Comparison of ENCODE assay signal across 8 mouse cellular contexts in genomic region chr11:19923888-19924756, GRCm38 (mm10). TPM values are rescaled to one million over a fixed set of nuclear protein-coding genes. Genes with fewer than 3 reads are reported as not detected.
DNase-seq lines count a peak whose midpoint lies in the region; ATAC-seq and TF ChIP-seq lines count a peak whose summit lies in the region.

Gene Spred2, plus strand, starts transcription at chr11:19924375.

- peak; percentile 72 for TF ChIP-seq EP300 in lung, postnatal 0 days (IDR thresholded peaks at IDR 0.05)

- H3K36me3 ChIP-seq in forebrain, postnatal 0 days (ENCODE audit: insufficient read depth) = no peaks in the 10 kb centered on the region
- H3K36me3 ChIP-seq in lung, postnatal 0 days (ENCODE audit: insufficient read depth, low read length) = no peaks in the 10 kb centered on the region

- H3K4me1 ChIP-seq in cerebellum, adult 2 months (ENCODE audit: control insufficient read depth, insufficient read depth, low read length) = peaks cover 4% of the 10 kb centered on the region
- peaks cover 9% of the 10 kb centered on the region for H3K4me1 ChIP-seq in forebrain, postnatal 0 days (ENCODE audit: insufficient read depth)
- H3K4me1 ChIP-seq in lung, postnatal 0 days (ENCODE audit: insufficient read depth, low read depth, low read length) = peaks cover 13% of the 10 kb centered on the region; the same call in 1 of the 2 replicates

- TF ChIP-seq CTCF in cerebellum, adult 2 months (IDR thresholded peaks at IDR 0.05; ENCODE audit: borderline replicate concordance, insufficient read depth, low read depth, low read length) = no peak
- peak; percentile 71 for TF ChIP-seq CTCF in forebrain, postnatal 0 days (IDR thresholded peaks at IDR 0.05; ENCODE audit: low read depth)
- peak; percentile 56 for TF ChIP-seq CTCF in lung, postnatal 0 days (IDR thresholded peaks at IDR 0.05)

- H3K27ac ChIP-seq in cerebellum, adult 2 months (ENCODE audit: insufficient read depth, low read length) = peak within 1 kb of the TSS; percentile 98
- peak within 1 kb of the TSS; percentile 94 for H3K27ac ChIP-seq in forebrain, postnatal 0 days (ENCODE audit: low read depth, low read length)
- peak within 1 kb of the TSS; percentile 91 for H3K27ac ChIP-seq in lung, postnatal 0 days (ENCODE audit: low read length)

- no peaks in the 10 kb centered on the region for H3K27me3 ChIP-seq in cerebellum, adult 2 months (ENCODE audit: control insufficient read depth, insufficient read depth, low read length)
- H3K27me3 ChIP-seq in forebrain, postnatal 0 days (ENCODE audit: insufficient read depth, low read length) = no peaks in the 10 kb centered on the region
- H3K27me3 ChIP-seq in lung, postnatal 0 days (replicated peaks; ENCODE audit: insufficient read depth, low read length) = no peaks in the 10 kb centered on the region

- no peaks in the 10 kb centered on the region for H3K9me3 ChIP-seq in forebrain, postnatal 0 days (ENCODE audit: low read length)
- H3K9me3 ChIP-seq in lung, postnatal 0 days (ENCODE audit: low read length) = no peaks in the 10 kb centered on the region

- peak; percentile 63 for ATAC-seq in forebrain, postnatal 0 days
- ATAC-seq in lung, postnatal 0 days = peak; percentile 59

- H3K4me3 ChIP-seq in cerebellum, adult 2 months (replicated peaks; ENCODE audit: insufficient read depth, low read depth, low read length) = peak within 1 kb of the TSS; percentile 83
- H3K4me3 ChIP-seq in forebrain, postnatal 0 days (ENCODE audit: low read depth, low read length) = peak within 1 kb of the TSS; percentile 88
- peak within 1 kb of the TSS; percentile 84 for H3K4me3 ChIP-seq in lung, postnatal 0 days (ENCODE audit: low read depth, low read length)

- peak within 1 kb of the TSS; percentile 98 for H3K9ac ChIP-seq in forebrain, postnatal 0 days
- H3K9ac ChIP-seq in lung, postnatal 0 days (replicated peaks; ENCODE audit: low read depth) = peak within 1 kb of the TSS; percentile 88

- H3K4me2 ChIP-seq in forebrain, postnatal 0 days (ENCODE audit: low read depth) = peak within 1 kb of the TSS; percentile 65
- peak within 1 kb of the TSS; percentile 94 for H3K4me2 ChIP-seq in lung, postnatal 0 days (replicated peaks; ENCODE audit: low read depth, low read length)

- TF ChIP-seq POLR2A in cerebellum, adult 2 months (IDR thresholded peaks at IDR 0.05; ENCODE audit: borderline replicate concordance, insufficient read depth, low read length) = no peak; the same call in 1 of the 2 replicates

- DNase-seq in MEL-GATA-1-ER (ENCODE audit: extremely low read depth, low read depth) = peak; percentile 89
- peak; percentile 89 to 90 for DNase-seq in cerebellum, adult 2 months
- peak; percentile 94 for DNase-seq in forebrain, postnatal 0 days
- peak; percentile 89 for DNase-seq in heart, postnatal 4 days
- peak; percentile 91 for DNase-seq in layer of hippocampus, adult 9-11 months
- DNase-seq in lung, postnatal 0 days (ENCODE audit: low spot score) = peak; percentile 96
- peak; percentile 81 for DNase-seq in ovary, postnatal 14 days (ENCODE audit: low spot score)
- DNase-seq in thymus, postnatal 14 days = peak; percentile 86

- WGBS in cerebellum, adult 2 months = 1% methylated on average over 57 of the region's 57 CpGs
- WGBS in forebrain, postnatal 0 days = 2% methylated on average over 57 of the region's 57 CpGs
- under 1% methylated on average over 56 of the region's 57 CpGs for WGBS in lung, postnatal 0 days

RNA-seq across cellular contexts. Expression of gene Spred2, which starts in this region (rescaled TPM):
- 40.3 and 40.6 TPM in 2 replicates for polyA plus RNA-seq in cerebellum, adult 2 months (2012; rRNA removed)
- 12.0 and 15.5 TPM in 2 replicates for total RNA-seq in forebrain, postnatal 0 days (2014; rRNA removed)
- 6.7 and 9.1 TPM in 2 replicates for polyA plus RNA-seq in forebrain, postnatal 0 days (2015; fragmentation: Nextera tagmentation; extraction: Ambion mirVana)
- 10 to 100 TPM; 27.9 to 28.2 TPM for total RNA-seq in heart, postnatal 4 days (2021)
- polyA plus RNA-seq in lung, postnatal 0 days (2015; fragmentation: Nextera tagmentation; extraction: Ambion mirVana) = 3.9 and 4.9 TPM in 2 replicates

Comparison
In these comparisons a context has a peak if more than half of its experiments do, and no peak if none do; other contexts are left out.
1. Peak in every context shown above with its lines: DNase-seq, ATAC-seq, H3K4me3 ChIP-seq and H3K27ac ChIP-seq.